Mouse (Mus musculus) 3134 (cell line): ENCODE results near the gene Gid8.
A peak's percentile ranks its signal among the peaks of the same experiment; 100 is the strongest.
"Not testable (repeated sequence)": the region's sequence is repeated elsewhere in the genome, so short reads cannot be mapped to it uniquely, and the experiment has no call there.

Source experiments
- DNase-seq: peaks from one replicate; pipeline ENCODE4 v3.0.0-alpha.2; 2011; ENCODE audit warnings: low spot score; ENCODE audit not compliant: insufficient read length; ENCODE audit errors: extremely low read depth

Gene Gid8

GRCm38 (mm10) chr2:180709023-180709922, 644 bp upstream of the Gid8 start:
- DNase-seq: no peak

GRCm38 (mm10) chr2:180710276-180711155, 599 bp downstream of the Gid8 start:
- DNase-seq: peak; percentile 61

- DNase-seq: no peak
Observed at GRCm38 (mm10) chr2:180711527-180711926, 1.6 kb downstream of the Gid8 start.

- no peak for DNase-seq
Observed at GRCm38 (mm10) chr2:180712037-180712689, 2.2 kb downstream of the Gid8 start.

GRCm38 (mm10) chr2:180722748-180723147, 12.8 kb downstream of the Gid8 start:
- not testable (repeated sequence) for DNase-seq

GRCm38 (mm10) chr2:180723865-180724264, 13.9 kb downstream of the Gid8 start:
- no peak for DNase-seq

- no peak for DNase-seq
Observed at GRCm38 (mm10) chr2:180724585-180725413, 14.9 kb downstream of the Gid8 start, which contains the start of gene Slc17a9. TSS of gene Slc17a9 (plus strand) at chr2:180725263.

- DNase-seq: no peak
Observed at GRCm38 (mm10) chr2:180725414-180725778, 15.5 kb downstream of the Gid8 start.

GRCm38 (mm10) chr2:180725856-180726629, 16.1 kb downstream of the Gid8 start:
- DNase-seq: no peak

- no peak for DNase-seq
Observed at GRCm38 (mm10) chr2:180726658-180727442, 16.9 kb downstream of the Gid8 start.

- no peak for DNase-seq
Observed at GRCm38 (mm10) chr2:180727613-180728021, 17.7 kb downstream of the Gid8 start.

- DNase-seq: no peak
Observed at GRCm38 (mm10) chr2:180731036-180731435, 21.1 kb downstream of the Gid8 start.

GRCm38 (mm10) chr2:180731984-180732383, 22.1 kb downstream of the Gid8 start:
- peak; percentile 24 for DNase-seq

GRCm38 (mm10) chr2:180735232-180735631, 25.3 kb downstream of the Gid8 start:
- DNase-seq: no peak

GRCm38 (mm10) chr2:180737984-180738383, 28.1 kb downstream of the Gid8 start:
- no peak for DNase-seq

- no peak for DNase-seq
Observed at GRCm38 (mm10) chr2:180740349-180740748, 30.4 kb downstream of the Gid8 start.

GRCm38 (mm10) chr2:180741421-180741820, 31.5 kb downstream of the Gid8 start:
- DNase-seq: no peak

GRCm38 (mm10) chr2:180742820-180743219, 32.9 kb downstream of the Gid8 start:
- DNase-seq: no peak
